Mouse (Mus musculus) MEL (cell line): ENCODE results near the gene Cacna1c. TPM values are rescaled to one million over a fixed set of nuclear protein-coding genes. Genes with fewer than 3 reads are reported as not detected.

Experiments
- DNase-seq: peaks from one replicate; pipeline ENCODE4 v3.0.0; 2011; ENCODE audit warnings: low read depth, low spot score
- H3K27ac ChIP-seq: 2 replicates; pipeline ENCODE4 v1.5.1; 2012; ENCODE audit warnings: low read depth, mild to moderate bottlenecking, control low read depth, low read length, moderate library complexity; ENCODE audit not compliant: control insufficient read depth
- H3K27me3 ChIP-seq, 2 experiments: fragments of 150-350 bp in 1 of 2; sonication (generic) in 1 of 2; 2 replicates each; pipeline ENCODE4 v1.6.1; 2012; ENCODE audit warnings: low read length in 2 of 2, mild to moderate bottlenecking in 2 of 2, improper control_type of control experiment in 1 of 2, moderate library complexity in 1 of 2; ENCODE audit not compliant: insufficient read depth in 2 of 2, control insufficient read depth in 1 of 2
- H3K36me3 ChIP-seq, 2 experiments: 2 replicates each; pipeline ENCODE4 v1.6.1; 2012 to 2014; ENCODE audit warnings: low read length in 2 of 2, improper control_type of control experiment in 1 of 2, inconsistent platforms in 1 of 2, mild to moderate bottlenecking in 1 of 2; ENCODE audit not compliant: insufficient read depth in 2 of 2, control insufficient read depth in 1 of 2
- H3K4me1 ChIP-seq, 2 experiments: fragments of 150-350 bp in 1 of 2; sonication (generic) in 1 of 2; 2 replicates each; pipeline ENCODE4 v1.6.1; 2012; ENCODE audit warnings: low read length in 2 of 2, improper control_type of control experiment in 1 of 2, mild to moderate bottlenecking in 1 of 2; ENCODE audit not compliant: insufficient read depth in 2 of 2, control insufficient read depth in 1 of 2
- H3K4me3 ChIP-seq, 2 experiments: fragments of 150-350 bp in 1 of 2; sonication (generic) in 1 of 2; 2 replicates each; pipeline ENCODE4 v1.5.1; 2012; ENCODE audit warnings: low read depth in 2 of 2, low read length in 2 of 2, mild to moderate bottlenecking in 2 of 2, moderate library complexity in 2 of 2, control low read depth in 1 of 2, improper control_type of control experiment in 1 of 2; ENCODE audit not compliant: control insufficient read depth in 1 of 2, insufficient read depth in 1 of 2
- H3K79me2 ChIP-seq: 2 replicates; pipeline ENCODE4 v1.6.1; 2012; ENCODE audit warnings: mild to moderate bottlenecking, low read length, moderate library complexity; ENCODE audit not compliant: control insufficient read depth, poor library complexity, insufficient read depth
- H3K9ac ChIP-seq: 2 replicates; pipeline ENCODE4 v1.6.1; 2012; ENCODE audit warnings: low read depth, mild to moderate bottlenecking, control low read depth, low read length, moderate library complexity; ENCODE audit not compliant: control insufficient read depth, poor library complexity, severe bottlenecking
- H3K9me3 ChIP-seq: fragments of 150-350 bp; sonication (generic); replicated peaks from 2 replicates; pipeline ENCODE4 v1.6.1; 2012; ENCODE audit warnings: mild to moderate bottlenecking, low read length, improper control_type of control experiment, moderate library complexity; ENCODE audit not compliant: insufficient read depth
- CHD2 ChIP-seq: IDR thresholded peaks from 2 replicates; pipeline ENCODE4 v1.6.1; 2011; ENCODE audit warnings: low read length, improper control_type of control experiment
- CTCF ChIP-seq, 3 experiments: IDR thresholded peaks in 2 of 3; conservative IDR thresholded peaks in 1 of 3; 2 replicates each; pipeline ENCODE4 v1.5.1; 2011 to 2012; ENCODE audit warnings: low read length in 3 of 3, low read depth in 2 of 3, mild to moderate bottlenecking in 2 of 3, improper control_type of control experiment in 1 of 3, inconsistent platforms in 1 of 3, mixed read lengths in 1 of 3, moderate library complexity in 1 of 3; ENCODE audit not compliant: control insufficient read depth in 1 of 3, insufficient read depth in 1 of 3, poor library complexity in 1 of 3, severe bottlenecking in 1 of 3
- E2F4 ChIP-seq: IDR thresholded peaks from 2 replicates; pipeline ENCODE4 v1.6.1; 2011; ENCODE audit warnings: low read depth, low read length, improper control_type of control experiment, borderline replicate concordance
- GABPA ChIP-seq: IDR thresholded peaks from 2 replicates; pipeline ENCODE4 v1.6.1; 2012; ENCODE audit warnings: low read depth, mild to moderate bottlenecking, inconsistent platforms, low read length, improper control_type of control experiment, moderate library complexity
- GATA1 ChIP-seq: IDR thresholded peaks from 2 replicates; pipeline ENCODE4 v1.6.1; 2011; ENCODE audit warnings: low read depth, low read length, improper control_type of control experiment
- MAFK ChIP-seq: IDR thresholded peaks from 2 replicates; pipeline ENCODE4 v1.6.1; 2011; ENCODE audit warnings: low read depth, mild to moderate bottlenecking, low read length, improper control_type of control experiment, borderline replicate concordance
- MAX ChIP-seq: IDR thresholded peaks from 2 replicates; pipeline ENCODE4 v1.6.1; 2011; ENCODE audit warnings: low read length, improper control_type of control experiment
- MAZ ChIP-seq: IDR thresholded peaks from 2 replicates; pipeline ENCODE4 v1.6.1; 2012; ENCODE audit warnings: low read depth, mild to moderate bottlenecking, inconsistent platforms, low read length, improper control_type of control experiment
- POLR2A ChIP-seq, 2 experiments: IDR thresholded peaks; 2 replicates each; pipeline ENCODE4 v1.6.1; 2011 to 2012; ENCODE audit warnings: low read length in 2 of 2, mild to moderate bottlenecking in 2 of 2, control low read depth in 1 of 2, improper control_type of control experiment in 1 of 2, low read depth in 1 of 2, moderate library complexity in 1 of 2; ENCODE audit not compliant: control insufficient read depth in 1 of 2, insufficient read depth in 1 of 2, poor library complexity in 1 of 2
- POLR2AphosphoS2 ChIP-seq: IDR thresholded peaks from 2 replicates; pipeline ENCODE4 v1.6.1; 2011; ENCODE audit warnings: low read length, improper control_type of control experiment
- POLR2AphosphoS5 ChIP-seq: IDR thresholded peaks from 2 replicates; pipeline ENCODE4 v1.6.1; 2012; ENCODE audit warnings: low read depth, borderline replicate concordance, mild to moderate bottlenecking, inconsistent platforms, low read length, moderate library complexity, mixed read lengths
- RAD21 ChIP-seq: IDR thresholded peaks from 2 replicates; pipeline ENCODE4 v1.6.1; 2011; ENCODE audit warnings: mild to moderate bottlenecking, low read depth, low read length, improper control_type of control experiment
- SMC3 ChIP-seq: IDR thresholded peaks from 2 replicates; pipeline ENCODE4 v1.6.1; 2011; ENCODE audit warnings: low read depth, low read length, improper control_type of control experiment
- TBP ChIP-seq: IDR thresholded peaks from 2 replicates; pipeline ENCODE4 v1.8.0; 2011; ENCODE audit warnings: low read depth, low read length, improper control_type of control experiment
- TCF12 ChIP-seq: IDR thresholded peaks from 2 replicates; pipeline ENCODE4 v1.6.1; 2014; ENCODE audit warnings: low read depth, mild to moderate bottlenecking, inconsistent platforms, low read length, improper control_type of control experiment, moderate library complexity
- UBTF ChIP-seq: IDR thresholded peaks from 2 replicates; pipeline ENCODE4 v1.6.1; 2012; ENCODE audit warnings: low read depth, mild to moderate bottlenecking, inconsistent platforms, low read length, improper control_type of control experiment, moderate library complexity, borderline replicate concordance; ENCODE audit not compliant: insufficient read depth
- USF2 ChIP-seq, 2 experiments: IDR thresholded peaks; 2 replicates each; pipeline ENCODE4 v1.6.1; 2011 to 2012; ENCODE audit warnings: improper control_type of control experiment in 2 of 2, low read length in 2 of 2, borderline replicate concordance in 1 of 2, inconsistent platforms in 1 of 2, low read depth in 1 of 2, mild to moderate bottlenecking in 1 of 2; ENCODE audit not compliant: insufficient read depth in 1 of 2
- ZC3H11A ChIP-seq: IDR thresholded peaks from 2 replicates; pipeline ENCODE4 v1.6.1; 2012; ENCODE audit warnings: low read depth, mild to moderate bottlenecking, inconsistent platforms, low read length, improper control_type of control experiment
- ZKSCAN1 ChIP-seq: IDR thresholded peaks from 2 replicates; pipeline ENCODE4 v1.6.1; 2012; ENCODE audit warnings: low read depth, mild to moderate bottlenecking, inconsistent platforms, low read length, improper control_type of control experiment, moderate library complexity
- ZMIZ1 ChIP-seq: IDR thresholded peaks from 2 replicates; pipeline ENCODE4 v1.6.1; 2012; ENCODE audit warnings: low read depth, mild to moderate bottlenecking, inconsistent platforms, low read length, improper control_type of control experiment, moderate library complexity
- ZNF384 ChIP-seq: IDR thresholded peaks from 2 replicates; pipeline ENCODE4 v1.6.1; 2012; ENCODE audit warnings: low read depth, mild to moderate bottlenecking, inconsistent platforms, low read length, improper control_type of control experiment
- polyA plus RNA-seq, 2 experiments: library from polyadenylated mRNA; stranded (reverse) in 1 of 2; unstranded in 1 of 2; fragments of >175 nt in 1 of 2; fragments of >200 nt in 1 of 2; gene quantifications; 2 replicates each; pipeline versions ENCODE4 v1.2.1 to v1.2.4; 2012; ENCODE audit warnings: low replicate concordance in 2 of 2, low read depth in 1 of 2; ENCODE audit not compliant: insufficient read length in 2 of 2, insufficient read depth in 1 of 2, missing spikeins in 1 of 2
- total RNA-seq: library from RNA; depleted of rRNA; stranded (reverse); fragments of 300-350 nt; gene quantifications from 2 replicates; pipeline ENCODE4 v1.2.3, GENCODE M21; 2012

Gene Cacna1c
- total and polyA plus RNA-seq, 3 experiments, result 3.4 to 4.4 TPM; not detected in 1

DNA sequence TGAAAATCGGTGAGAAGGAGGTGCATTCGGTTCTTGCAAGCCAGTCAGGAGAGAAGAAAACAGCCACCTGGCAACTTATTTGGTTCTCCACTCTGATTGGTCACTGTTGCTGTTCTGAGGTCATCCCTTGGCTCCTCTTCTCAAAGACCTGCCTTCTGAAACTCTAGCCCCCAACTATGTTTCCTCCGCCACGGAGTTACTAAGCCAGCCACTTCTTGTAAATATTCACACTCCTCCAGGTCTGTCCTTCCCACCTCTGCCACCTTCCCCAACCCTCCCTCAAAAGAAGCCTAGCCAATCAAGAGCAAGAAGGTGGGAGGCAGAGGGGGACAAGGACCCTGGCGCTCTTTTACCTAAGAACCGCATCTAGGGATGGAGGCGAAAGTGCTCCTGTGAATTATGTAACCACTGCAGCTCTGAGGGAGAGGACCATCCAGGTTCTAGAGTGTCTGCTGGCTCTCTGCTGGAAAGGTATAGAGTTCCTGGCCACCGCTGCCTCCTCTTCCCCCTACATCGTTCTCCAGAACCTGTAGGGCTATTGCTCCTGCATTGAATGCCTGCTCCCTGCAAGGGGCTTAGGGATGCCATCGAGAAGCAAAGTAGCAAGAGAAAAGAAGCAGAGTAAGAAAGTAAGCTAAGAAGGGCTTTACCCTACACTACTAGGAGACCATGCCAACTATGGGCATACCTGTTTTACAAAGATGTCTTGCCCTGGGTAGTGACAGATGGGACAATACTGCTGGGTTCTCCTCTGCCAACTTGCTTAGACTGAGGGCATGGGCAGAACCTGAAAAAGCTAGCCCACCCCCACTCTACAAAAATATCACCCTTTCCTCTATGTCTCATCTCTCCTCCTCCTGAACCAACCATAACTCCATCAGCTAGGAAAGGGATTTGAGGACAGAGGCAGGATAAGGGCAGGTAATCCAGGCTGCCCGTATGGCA lies 90.3 kb downstream of the Cacna1c start:
- Histone ChIP-seq H3K79me2 (no peaks in the 10 kb centered on the region), H3K4me3 (no peak overlapping the region), H3K36me3 (no peaks in the 10 kb centered on the region), H3K4me1 (no peaks in the 10 kb centered on the region), H3K27me3 (no peaks in the 10 kb centered on the region; a peak in 1 of 4 replicates), H3K9me3 (no peaks in the 10 kb centered on the region), H3K9ac (no peak overlapping the region), H3K27ac (no peak overlapping the region)
- DNase-seq, result no peak
- TF ChIP-seq MAX, result no peak
- no peak for TF ChIP-seq POLR2A (IDR thresholded peaks at IDR 0.05; ENCODE audit: control insufficient read depth in 1 of 2, insufficient read depth in 1 of 2, low read depth in 1 of 2, low read length in 2 of 2, poor library complexity in 1 of 2)
- no peak for TF ChIP-seq TBP
- no peak for TF ChIP-seq MAZ
- TF ChIP-seq GATA1, result no peak
- no peak for TF ChIP-seq ZC3H11A
- TF ChIP-seq UBTF, result no peak
- TF ChIP-seq ZKSCAN1, result no peak
- TF ChIP-seq E2F4, result no peak
- TF ChIP-seq POLR2AphosphoS2, result no peak
- TF ChIP-seq CHD2, result no peak
- TF ChIP-seq GABPA, result no peak
- no peak for TF ChIP-seq ZMIZ1
- no peak for TF ChIP-seq MAFK
- no peak for TF ChIP-seq TCF12
- no peak for TF ChIP-seq USF2 (IDR thresholded peaks at IDR 0.05; ENCODE audit: borderline replicate concordance in 1 of 2, insufficient read depth in 1 of 2, low read depth in 1 of 2, low read length in 2 of 2)
- TF ChIP-seq POLR2AphosphoS5, result no peak
- TF ChIP-seq ZNF384, result no peak

DNA sequence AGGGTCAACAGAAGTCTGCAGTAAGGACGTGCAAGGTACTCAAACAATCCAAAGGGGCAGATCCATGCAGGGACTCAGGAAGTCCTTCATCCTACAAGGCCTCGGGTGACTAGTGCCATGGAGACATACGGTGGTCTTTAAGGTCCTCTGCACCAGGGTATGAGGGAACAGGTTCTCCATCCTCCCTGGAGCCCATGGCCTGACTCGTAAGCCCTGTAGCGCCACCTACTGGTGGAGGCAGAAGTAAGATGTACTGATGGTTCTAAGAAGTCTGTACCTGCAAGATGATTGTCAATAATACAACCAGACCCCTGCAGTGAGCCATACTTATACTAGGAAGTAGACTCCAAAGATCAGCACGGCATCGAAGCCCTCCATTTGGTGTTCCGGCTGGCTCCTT lies 92.0 kb downstream of the Cacna1c start:
- DNase-seq, result peak; percentile 74
- H3K9ac ChIP-seq, result no peak overlapping the region
- H3K27ac ChIP-seq, result no peak overlapping the region
- H3K4me3 ChIP-seq, result no peak overlapping the region
- H3K79me2 ChIP-seq, result no peaks in the 10 kb centered on the region
- TF ChIP-seq MAX, result no peak
- TF ChIP-seq CHD2, result no peak
- TF ChIP-seq RAD21, result peak; percentile 90
- peak; percentile 86 for TF ChIP-seq ZC3H11A
- peak; percentile 88 for TF ChIP-seq SMC3
- peak; percentile 87 to 88 (median 88) for TF ChIP-seq CTCF (IDR thresholded peaks at IDR 0.05 in 2 of 3, conservative IDR thresholded peaks at IDR 0.05 in 1 of 3; ENCODE audit: control insufficient read depth in 1 of 3, insufficient read depth in 1 of 3, low read depth in 2 of 3, low read length in 3 of 3, poor library complexity in 1 of 3, severe bottlenecking in 1 of 3)
- TF ChIP-seq GATA1, result no peak
- H3K36me3 ChIP-seq, result no peaks in the 10 kb centered on the region
- peaks cover 0 to 3% of the 10 kb centered on the region in 2 experiments; a peak in 3 of 4 replicates for H3K27me3 ChIP-seq
- H3K4me1 ChIP-seq, result no peaks in the 10 kb centered on the region
- no peaks in the 10 kb centered on the region for H3K9me3 ChIP-seq
